Mouse (Mus musculus) forebrain, embryonic 15.5 days (tissue): ENCODE measurements around the gene Mgat1. TPM values are rescaled to one million over a fixed set of nuclear protein-coding genes. Genes with fewer than 3 reads are reported as not detected.
"Not testable (repeated sequence)": the region's sequence is repeated elsewhere in the genome, so short reads cannot be mapped to it uniquely, and the experiment has no call there.

ENCODE experiments used
- ATAC-seq: fragments of 200-750 bp; cut with Nextera tagmentation; replicated peaks from 2 replicates; pipeline ENCODE4 v1.8.0; 2017; ENCODE audit warnings: mild to moderate bottlenecking, moderate TSS enrichment, moderate library complexity
- H3K27ac ChIP-seq: fragments of 300-500 bp; sonication (generic); replicated peaks from 2 replicates; pipeline ENCODE4 v1.5.1; 2015; ENCODE audit warnings: mild to moderate bottlenecking, inconsistent platforms
- H3K27me3 ChIP-seq: fragments of 300-500 bp; sonication (generic); 2 replicates; pipeline ENCODE4 v1.6.1; 2015; ENCODE audit warnings: inconsistent platforms
- H3K36me3 ChIP-seq: fragments of 300-500 bp; sonication (generic); 2 replicates; pipeline ENCODE4 v1.6.1; 2015; ENCODE audit warnings: mild to moderate bottlenecking, inconsistent platforms
- H3K4me1 ChIP-seq: fragments of 300-500 bp; sonication (generic); 2 replicates; pipeline ENCODE4 v1.6.1; 2015; ENCODE audit warnings: inconsistent platforms
- H3K4me2 ChIP-seq: fragments of 300-500 bp; sonication (generic); replicated peaks from 2 replicates; pipeline ENCODE4 v1.6.1; 2015; ENCODE audit warnings: mild to moderate bottlenecking, inconsistent platforms
- H3K4me3 ChIP-seq: fragments of 300-500 bp; sonication (generic); 2 replicates; pipeline ENCODE4 v1.5.1; 2015; ENCODE audit warnings: mild to moderate bottlenecking, inconsistent platforms
- H3K9ac ChIP-seq: fragments of 300-500 bp; sonication (generic); replicated peaks from 2 replicates; pipeline ENCODE4 v1.6.1; 2015; ENCODE audit warnings: mild to moderate bottlenecking, inconsistent platforms
- H3K9me3 ChIP-seq: fragments of 300-500 bp; sonication (generic); 2 replicates; pipeline ENCODE4 v1.6.1; 2016; ENCODE audit warnings: inconsistent platforms
- WGBS: fragments of 180-500 bp; shearing (Covaris S2); methylation state at CpG from one replicate; pipeline ENCODE4 v1.1.7; 2015; ENCODE audit warnings: mixed read lengths; 5-methylcytosine and 5-hydroxymethylcytosine counted together
- polyA plus RNA-seq: library from polyadenylated mRNA; unstranded; fragments of >200 nt; fragmentation: Nextera tagmentation; extraction: Ambion mirVana; gene quantifications from 2 replicates; pipeline ENCODE4 v1.2.1, GENCODE M21; 2015

The Mgat1 gene
- polyA plus RNA-seq, 1 experiment from 2014 or later = 30.3 TPM

- H3K27ac ChIP-seq = no peak overlapping the region
- no peak overlapping the region for H3K4me3 ChIP-seq
- H3K9ac ChIP-seq = no peak overlapping the region
- 96% methylated on average over 9 of the region's 9 CpGs for WGBS
- H3K4me1 ChIP-seq = no peaks in the 10 kb centered on the region
- H3K4me2 ChIP-seq = no peak overlapping the region
- H3K36me3 ChIP-seq = no peaks in the 10 kb centered on the region
- no peaks in the 10 kb centered on the region for H3K9me3 ChIP-seq
- ATAC-seq = no peak
- H3K27me3 ChIP-seq = no peaks in the 10 kb centered on the region
Observed at GRCm38 (mm10) chr11:49269761-49270160, 25.8 kb downstream of the Mgat1 start.

- Histone ChIP-seq H3K9ac (no peak overlapping the region), H3K4me1 (no peaks in the 10 kb centered on the region), H3K9me3 (no peaks in the 10 kb centered on the region), H3K27ac (no peak overlapping the region), H3K27me3 (no peaks in the 10 kb centered on the region), H3K36me3 (no peaks in the 10 kb centered on the region), H3K4me3 (no peak overlapping the region), H3K4me2 (no peak overlapping the region)
- WGBS = 89% methylated on average over 4 of the region's 4 CpGs
- ATAC-seq = no peak
Observed at GRCm38 (mm10) chr11:49270368-49270767, 26.4 kb downstream of the Mgat1 start.

DNA sequence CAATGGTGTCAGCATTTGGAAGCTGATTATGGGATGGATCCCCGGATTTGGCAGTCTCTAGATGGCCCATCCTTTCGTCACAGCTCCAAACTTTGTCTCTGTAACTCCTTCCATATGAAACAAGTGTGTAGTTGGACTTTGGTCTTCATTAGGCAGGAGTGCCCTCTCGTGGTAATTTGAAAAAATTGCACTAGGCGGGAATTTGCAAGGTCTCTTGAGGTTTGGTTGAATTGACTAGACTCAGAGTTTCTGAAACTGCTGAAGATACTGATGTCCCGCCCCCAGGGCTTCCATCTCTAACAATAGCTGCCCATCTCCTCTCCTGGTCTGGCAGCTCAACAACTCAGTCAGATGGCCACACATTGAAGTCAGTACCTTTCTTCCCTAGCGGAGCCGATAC lies 27.3 kb downstream of the Mgat1 start:
- Histone ChIP-seq H3K4me2 (no peak overlapping the region), H3K9me3 (no peaks in the 10 kb centered on the region), H3K27ac (no peak overlapping the region), H3K27me3 (no peaks in the 10 kb centered on the region), H3K4me1 (no peaks in the 10 kb centered on the region), H3K4me3 (no peak overlapping the region), H3K36me3 (no peaks in the 10 kb centered on the region), H3K9ac (no peak overlapping the region)
- peak; percentile 32; the same call in 1 of the 2 replicates for ATAC-seq
- 26% methylated on average over 7 of the region's 7 CpGs for WGBS

GRCm38 (mm10) chr11:49273834-49274519 lies 30.0 kb downstream of the Mgat1 start:
- H3K4me2 ChIP-seq = no peak overlapping the region
- ATAC-seq = no peak
- no peaks in the 10 kb centered on the region for H3K9me3 ChIP-seq
- H3K9ac ChIP-seq = no peak overlapping the region
- no peaks in the 10 kb centered on the region for H3K4me1 ChIP-seq
- no peak overlapping the region for H3K27ac ChIP-seq
- WGBS = 78% methylated on average over 11 of the region's 11 CpGs
- H3K27me3 ChIP-seq = no peaks in the 10 kb centered on the region
- H3K36me3 ChIP-seq = no peaks in the 10 kb centered on the region
- no peak overlapping the region for H3K4me3 ChIP-seq

DNA sequence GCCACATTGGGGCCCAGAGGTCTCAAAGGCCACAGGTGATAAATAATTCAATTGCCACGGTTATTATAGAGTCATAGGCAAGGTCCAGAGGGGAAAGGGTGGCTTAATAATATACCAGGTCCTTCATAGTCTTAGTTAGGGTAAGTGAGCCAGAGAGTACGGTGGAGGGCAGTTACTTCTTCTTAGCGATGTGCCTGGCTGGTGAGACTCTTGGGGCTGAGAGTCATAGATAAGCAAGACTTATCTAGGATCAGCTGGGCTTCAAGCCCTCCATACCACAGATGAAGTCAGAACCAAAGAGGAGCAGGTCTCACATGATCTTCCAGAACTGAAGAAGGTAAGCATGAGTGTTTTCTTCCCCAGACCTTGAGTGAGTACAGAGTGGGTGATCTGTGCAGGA lies 34.2 kb downstream of the Mgat1 start, which contains the start of gene Olfr1393:
Gene Olfr1393 (plus strand): TSS at position 83 of the 400 bp plus-strand sequence.
- Histone ChIP-seq H3K27me3 (no peaks in the 10 kb centered on the region), H3K4me3 (no peak within 1 kb of the TSS), H3K27ac (no peak within 1 kb of the TSS), H3K4me2 (no peak within 1 kb of the TSS), H3K4me1 (no peaks in the 10 kb centered on the region), H3K9ac (no peak within 1 kb of the TSS), H3K9me3 (no peaks in the 10 kb centered on the region), H3K36me3 (no peaks in the 10 kb centered on the region)
- no peak for ATAC-seq
- WGBS = 88% methylated on average over 3 of the region's 3 CpGs

DNA sequence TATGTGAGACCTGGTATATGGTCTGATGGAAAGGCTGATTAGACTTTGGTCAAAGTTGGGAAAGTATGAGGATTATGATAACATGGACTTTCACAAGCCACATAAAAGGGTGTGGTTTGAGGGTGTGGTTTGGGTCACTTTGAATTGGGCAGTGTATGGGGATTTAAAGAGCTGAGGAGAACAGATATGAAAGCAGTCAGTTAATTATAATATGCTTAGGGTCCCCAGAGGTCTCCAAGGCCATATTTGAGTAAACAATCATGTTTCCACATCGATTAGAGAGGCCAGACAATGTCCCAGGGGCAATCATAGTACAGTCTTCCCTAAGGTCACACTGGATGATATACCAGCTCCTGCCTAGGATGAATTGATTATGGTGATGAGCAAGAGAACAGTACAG lies 41.0 kb downstream of the Mgat1 start, which contains the start of gene Olfr1392:
Gene Olfr1392 (plus strand): TSS at position 301 of the 400 bp plus-strand sequence.
- H3K27ac ChIP-seq, H3K27me3 ChIP-seq, H3K4me3 ChIP-seq, H3K4me2 ChIP-seq, H3K4me1 ChIP-seq, H3K9ac ChIP-seq, H3K36me3 ChIP-seq, H3K9me3 ChIP-seq, ATAC-seq: not testable (repeated sequence)
- 88% methylated on average over 1 of the region's 1 CpGs for WGBS

- H3K9ac ChIP-seq = no peak overlapping the region
Observed at GRCm38 (mm10) chr11:49287251-49287650, 43.3 kb downstream of the Mgat1 start.

DNA sequence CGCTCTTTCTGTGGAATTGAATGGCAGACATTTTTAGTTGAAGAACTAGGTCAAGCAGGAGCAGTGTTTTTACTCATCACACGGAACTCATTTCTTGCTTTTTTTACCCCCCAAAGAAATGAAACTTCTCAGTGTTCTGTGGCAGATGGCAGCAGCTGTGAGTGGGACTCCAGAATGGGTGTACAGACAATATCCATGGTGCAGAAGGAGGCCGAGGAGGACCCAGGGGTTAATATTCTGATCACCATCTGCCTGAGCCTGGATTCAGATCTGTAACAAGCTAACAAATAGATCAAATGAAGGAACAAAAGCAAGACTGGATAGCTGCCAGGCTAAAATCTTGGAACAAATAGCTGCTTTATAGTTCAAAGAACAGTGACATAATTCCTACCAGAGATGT lies 48.8 kb downstream of the Mgat1 start:
- ATAC-seq = no peak
- no peak overlapping the region for H3K27ac ChIP-seq
- H3K9ac ChIP-seq = no peak overlapping the region
- no peaks in the 10 kb centered on the region for H3K36me3 ChIP-seq
- no peaks in the 10 kb centered on the region for H3K4me1 ChIP-seq
- WGBS = 40% methylated on average over 3 of the region's 3 CpGs
- no peaks in the 10 kb centered on the region for H3K27me3 ChIP-seq
- no peak overlapping the region for H3K4me3 ChIP-seq
- H3K9me3 ChIP-seq = no peaks in the 10 kb centered on the region
- no peak overlapping the region for H3K4me2 ChIP-seq

More at GRCm38 (mm10) chr11:49287251-49287650, 43.3 kb downstream of the Mgat1 start:
- no peaks in the 10 kb centered on the region for H3K36me3 ChIP-seq
- no peak overlapping the region for H3K4me3 ChIP-seq
- WGBS = 80% methylated on average over 2 of the region's 2 CpGs
- H3K4me2 ChIP-seq = no peak overlapping the region
- no peak for ATAC-seq
- H3K4me1 ChIP-seq = no peaks in the 10 kb centered on the region
- no peak overlapping the region for H3K27ac ChIP-seq
- H3K27me3 ChIP-seq = no peaks in the 10 kb centered on the region
- no peaks in the 10 kb centered on the region for H3K9me3 ChIP-seq

- no peaks in the 10 kb centered on the region for H3K27me3 ChIP-seq
- no peaks in the 10 kb centered on the region for H3K36me3 ChIP-seq
- no peaks in the 10 kb centered on the region for H3K4me1 ChIP-seq
- H3K4me3 ChIP-seq = no peak within 1 kb of the TSS
- no peak for ATAC-seq
- no peak within 1 kb of the TSS for H3K9ac ChIP-seq
- no peak within 1 kb of the TSS for H3K27ac ChIP-seq
- no peak within 1 kb of the TSS for H3K4me2 ChIP-seq
- H3K9me3 ChIP-seq = no peaks in the 10 kb centered on the region
Observed at GRCm38 (mm10) chr11:49304441-49304840, 60.5 kb downstream of the Mgat1 start, which contains the start of gene Olfr10. Olfr10 (plus strand) TSS chr11:49304741.

DNA sequence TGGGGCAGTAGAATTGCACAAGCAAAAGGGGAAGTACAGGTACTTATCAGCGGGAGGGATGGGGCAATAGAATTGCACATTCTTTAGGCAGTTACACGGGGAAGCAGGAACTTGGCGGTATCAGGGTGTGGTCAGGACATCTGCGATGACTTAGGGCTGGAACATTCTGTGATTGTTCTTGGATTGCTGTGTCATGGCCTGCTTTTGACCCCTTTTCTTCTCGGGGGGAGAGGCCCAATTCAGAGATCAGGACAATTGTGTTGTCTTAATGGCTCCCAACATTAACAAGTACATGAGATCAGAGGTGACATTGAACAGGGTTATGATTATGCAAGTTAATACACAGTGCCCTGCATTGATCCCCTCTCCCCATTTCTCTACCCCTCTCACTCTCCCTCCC lies 64.6 kb downstream of the Mgat1 start:
- not testable (repeated sequence) for H3K4me3 ChIP-seq, H3K27me3 ChIP-seq, H3K9ac ChIP-seq, H3K27ac ChIP-seq, ATAC-seq, H3K4me1 ChIP-seq, H3K36me3 ChIP-seq, H3K4me2 ChIP-seq, H3K9me3 ChIP-seq
- 82% methylated on average over 5 of the region's 5 CpGs for WGBS

Other genes with a start within 250 kb of the Mgat1 start
- gene 9930111J21Rik2, start 192.9 kb upstream of the Mgat1 start, polyA plus RNA-seq = 0.24 and 0.28 TPM in 2 replicates
- not detected in 2 replicates for gene Tgtp2, start 180.0 kb upstream of the Mgat1 start, polyA plus RNA-seq
- 0.38 and 0.54 TPM in 2 replicates for gene Ifi47, start 167.6 kb upstream of the Mgat1 start, polyA plus RNA-seq
- not detected in 2 replicates for gene Olfr1396, start 129.3 kb upstream of the Mgat1 start, polyA plus RNA-seq
- gene Olfr1395, start 101.9 kb upstream of the Mgat1 start, polyA plus RNA-seq = not detected in 2 replicates
- not detected in 2 replicates for gene Olfr1394, start 89.8 kb upstream of the Mgat1 start, polyA plus RNA-seq
- gene Btnl9, start 57.0 kb upstream of the Mgat1 start, polyA plus RNA-seq = 0.09 TPM in 1 of 2 replicates, not detected in the other
- 54.7 and 55.1 TPM in 2 replicates for gene Zfp62, start 40.9 kb upstream of the Mgat1 start, polyA plus RNA-seq
- gene Olfr1393, start 34.1 kb downstream of the Mgat1 start, polyA plus RNA-seq = not detected in 2 replicates
- gene Olfr1392, start 41.1 kb downstream of the Mgat1 start, polyA plus RNA-seq = not detected in 2 replicates
- not detected in 2 replicates for gene Olfr10, start 60.5 kb downstream of the Mgat1 start, polyA plus RNA-seq
- not detected in 2 replicates for gene Olfr1391, start 78.6 kb downstream of the Mgat1 start, polyA plus RNA-seq
- gene Olfr1390, start 91.0 kb downstream of the Mgat1 start, polyA plus RNA-seq = not detected in 2 replicates
- not detected in 2 replicates for gene Olfr1389, start 178.9 kb downstream of the Mgat1 start, polyA plus RNA-seq
- 0.05 and 0.13 TPM in 2 replicates for gene Olfr1388, start 192.4 kb downstream of the Mgat1 start, polyA plus RNA-seq
- gene Olfr1387, start 211.2 kb downstream of the Mgat1 start, polyA plus RNA-seq = not detected in 2 replicates
- gene Olfr1386, start 220.9 kb downstream of the Mgat1 start, polyA plus RNA-seq = not detected in 2 replicates
- gene Olfr1385, start 244.9 kb downstream of the Mgat1 start, polyA plus RNA-seq = not detected in 2 replicates